Mouse (Mus musculus) olfactory bulb, adult 2 months (tissue): ENCODE data around the gene Aph1b.
"Not testable (repeated sequence)": the region's sequence is repeated elsewhere in the genome, so short reads cannot be mapped to it uniquely, and the experiment has no call there.

Experiments used
- CTCF ChIP-seq: fragments of 200-500 bp; IDR thresholded peaks from 2 replicates; pipeline ENCODE4 v1.5.1; 2012; ENCODE audit warnings: low read depth, mild to moderate bottlenecking, low read length, moderate library complexity; ENCODE audit not compliant: insufficient read depth
- POLR2A ChIP-seq: fragments of 200-500 bp; IDR thresholded peaks from 2 replicates; pipeline ENCODE4 v1.6.1; 2012; ENCODE audit warnings: mild to moderate bottlenecking, low read depth, low read length, moderate library complexity; ENCODE audit not compliant: insufficient read depth

DNA sequence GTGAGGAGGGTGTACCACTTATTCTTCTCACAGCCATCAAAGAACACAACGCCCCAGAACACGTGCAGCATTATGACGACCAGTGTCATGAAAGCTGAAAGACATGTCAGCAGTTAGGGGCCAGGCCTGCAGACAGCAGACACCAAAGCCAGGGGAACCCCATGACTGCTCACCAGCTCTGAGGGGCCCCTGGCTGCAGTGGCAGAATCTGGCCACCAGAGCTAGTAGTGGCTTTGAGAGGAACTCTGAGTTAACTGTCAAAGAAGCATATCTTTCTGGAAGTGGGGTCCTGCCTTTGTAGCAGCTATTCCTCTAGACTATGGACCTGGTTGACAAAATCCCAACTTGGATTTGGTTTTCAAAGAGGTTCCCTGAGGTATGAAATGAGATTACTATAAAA, 10.7 kb downstream of the Aph1b start:
- not testable (repeated sequence) for TF ChIP-seq CTCF, POLR2A
